Mouse (Mus musculus) neural tube, embryonic 13.5 days (tissue): ENCODE measurements at regions not wholly inside any gene's neighbourhood (a gene's known extent, or its start where the extent isn't known, plus 50 kb on each side); places are given as distances from the start of the nearest gene placed in this dataset.
"Not testable (repeated sequence)": the region's sequence is repeated elsewhere in the genome, so short reads cannot be mapped to it uniquely, and the experiment has no call there.

Source experiments
- ATAC-seq: fragments of 200-750 bp; cut with Nextera tagmentation; 2 replicates; pipeline ENCODE4 v1.8.0; 2017; ENCODE audit warnings: low read depth, mild to moderate bottlenecking, moderate TSS enrichment, moderate library complexity
- H3K27ac ChIP-seq: fragments of 300-500 bp; sonication (generic); replicated peaks from 2 replicates; pipeline ENCODE4 v1.5.1; 2015; ENCODE audit warnings: moderate library complexity, mild to moderate bottlenecking, inconsistent platforms
- H3K27me3 ChIP-seq: fragments of 300-500 bp; sonication (generic); 2 replicates; pipeline ENCODE4 v1.6.1; 2015; ENCODE audit warnings: mild to moderate bottlenecking, inconsistent platforms
- H3K36me3 ChIP-seq: fragments of 300-500 bp; sonication (generic); 2 replicates; pipeline ENCODE4 v1.6.1; 2015; ENCODE audit warnings: mild to moderate bottlenecking, inconsistent platforms
- H3K4me1 ChIP-seq: fragments of 300-500 bp; sonication (generic); replicated peaks from 2 replicates; pipeline ENCODE4 v1.6.1; 2015; ENCODE audit warnings: inconsistent platforms
- H3K4me2 ChIP-seq: fragments of 300-500 bp; sonication (generic); 2 replicates; pipeline ENCODE4 v1.6.1; 2015; ENCODE audit warnings: inconsistent platforms, mild to moderate bottlenecking, moderate library complexity
- H3K4me3 ChIP-seq: fragments of 300-500 bp; sonication (generic); 2 replicates; pipeline ENCODE4 v1.5.1; 2015; ENCODE audit warnings: mild to moderate bottlenecking, inconsistent platforms
- H3K9ac ChIP-seq: fragments of 300-500 bp; sonication (generic); 2 replicates; pipeline ENCODE4 v1.6.1; 2015; ENCODE audit warnings: moderate library complexity, mild to moderate bottlenecking, inconsistent platforms
- H3K9me3 ChIP-seq: fragments of 300-500 bp; sonication (generic); 2 replicates; pipeline ENCODE4 v1.6.1; 2016; ENCODE audit warnings: inconsistent platforms
- WGBS: fragments of 180-500 bp; shearing (Covaris S2); methylation state at CpG from one replicate; pipeline ENCODE4 v1.1.7; 2015; 5-methylcytosine and 5-hydroxymethylcytosine counted together

GRCm38 (mm10) chr13:98438206-98438605 lies 53.6 kb downstream of the Gm10320 start:
- no peak overlapping the region for H3K27ac ChIP-seq
- no peak overlapping the region for H3K4me3 ChIP-seq
- H3K4me2 ChIP-seq = no peak overlapping the region
- no peak overlapping the region for H3K9ac ChIP-seq
- H3K9me3 ChIP-seq = no peaks in the 10 kb centered on the region
- 87% methylated on average over 8 of the region's 8 CpGs for WGBS
- H3K27me3 ChIP-seq = no peaks in the 10 kb centered on the region
- peaks cover 5% of the 10 kb centered on the region for H3K4me1 ChIP-seq
- H3K36me3 ChIP-seq = no peaks in the 10 kb centered on the region
- ATAC-seq = no peak

- Histone ChIP-seq H3K27ac (no peak overlapping the region), H3K27me3 (0 out of 2 replicates have a peak, but pooled peaks cover 2% of the 10 kb centered on the region), H3K9me3 (no peaks in the 10 kb centered on the region), H3K36me3 (no peaks in the 10 kb centered on the region), H3K4me2 (no peak overlapping the region), H3K4me3 (no peak overlapping the region), H3K4me1 (peaks cover 5% of the 10 kb centered on the region), H3K9ac (no peak overlapping the region)
- 55% methylated on average over 8 of the region's 8 CpGs for WGBS
- ATAC-seq = no peak
Measured at GRCm38 (mm10) chr13:98436961-98437360, 54.8 kb downstream of the Gm10320 start.

- ATAC-seq = no peak
- 94% methylated on average over 8 of the region's 8 CpGs for WGBS
- no peaks in the 10 kb centered on the region for H3K36me3 ChIP-seq
Measured at GRCm38 (mm10) chr13:98435245-98435975, 56.4 kb downstream of the Gm10320 start.

GRCm38 (mm10) chr13:98429851-98430250 lies 62.0 kb downstream of the Gm10320 start:
- H3K4me2 ChIP-seq = 0 out of 2 replicates have a peak overlapping the region, but pooled peaks have one; percentile 6
- H3K4me3 ChIP-seq = no peak overlapping the region
- peaks cover 14% of the 10 kb centered on the region for H3K4me1 ChIP-seq
- ATAC-seq = no peak
- H3K27me3 ChIP-seq = peaks cover 45% of the 10 kb centered on the region
- WGBS = 25% methylated on average over 21 of the region's 21 CpGs
- no peak overlapping the region for H3K27ac ChIP-seq
- H3K9me3 ChIP-seq = no peaks in the 10 kb centered on the region
- H3K9ac ChIP-seq = no peak overlapping the region
- H3K36me3 ChIP-seq = no peaks in the 10 kb centered on the region

More at GRCm38 (mm10) chr13:98435245-98435975, 56.4 kb downstream of the Gm10320 start:
- H3K4me2 ChIP-seq = no peak overlapping the region
- peaks cover 5% of the 10 kb centered on the region for H3K4me1 ChIP-seq
- H3K9ac ChIP-seq = no peak overlapping the region
- no peaks in the 10 kb centered on the region for H3K9me3 ChIP-seq
- no peak overlapping the region for H3K27ac ChIP-seq
- peaks cover 16% of the 10 kb centered on the region for H3K27me3 ChIP-seq
- H3K4me3 ChIP-seq = no peak overlapping the region

- WGBS = 9% methylated on average over 16 of the region's 16 CpGs
- ATAC-seq = peak; percentile 69
- Histone ChIP-seq H3K4me2 (peak overlapping the region; percentile 48), H3K27me3 (peaks cover 45% of the 10 kb centered on the region), H3K4me3 (peak overlapping the region; percentile 22), H3K4me1 (peaks cover 14% of the 10 kb centered on the region)
- not testable (repeated sequence) for H3K27ac ChIP-seq, H3K9ac ChIP-seq, H3K9me3 ChIP-seq, H3K36me3 ChIP-seq
Measured at GRCm38 (mm10) chr13:98427660-98428059, 64.1 kb downstream of the Gm10320 start.

- H3K4me1 ChIP-seq = peaks cover 12% of the 10 kb centered on the region
- no peak for ATAC-seq
- H3K36me3 ChIP-seq = no peaks in the 10 kb centered on the region
- 93% methylated on average over 7 of the region's 7 CpGs for WGBS
- no peak overlapping the region for H3K9ac ChIP-seq
- H3K4me3 ChIP-seq = no peak overlapping the region
- H3K27me3 ChIP-seq = peaks cover 26% of the 10 kb centered on the region
- H3K27ac ChIP-seq = no peak overlapping the region
- H3K9me3 ChIP-seq = no peaks in the 10 kb centered on the region
- no peak overlapping the region for H3K4me2 ChIP-seq
Measured at GRCm38 (mm10) chr13:98425026-98425425, 66.8 kb downstream of the Gm10320 start.

GRCm38 (mm10) chr13:98424000-98424399 lies 67.8 kb downstream of the Gm10320 start:
- Histone ChIP-seq H3K9ac (no peak overlapping the region), H3K4me3 (no peak overlapping the region), H3K4me1 (peaks cover 9% of the 10 kb centered on the region), H3K27me3 (peaks cover 16% of the 10 kb centered on the region), H3K36me3 (no peaks in the 10 kb centered on the region), H3K4me2 (no peak overlapping the region), H3K9me3 (no peaks in the 10 kb centered on the region), H3K27ac (no peak overlapping the region)
- WGBS = 59% methylated on average over 12 of the region's 12 CpGs
- no peak for ATAC-seq

GRCm38 (mm10) chr13:98420419-98421043 lies 66.5 kb downstream of the Foxd1 start:
- ATAC-seq = no peak

GRCm38 (mm10) chr13:98417736-98418135 lies 63.7 kb downstream of the Foxd1 start:
- Histone ChIP-seq H3K4me3 (no peak overlapping the region), H3K27ac (no peak overlapping the region), H3K4me2 (no peak overlapping the region), H3K4me1 (no peaks in the 10 kb centered on the region), H3K9ac (no peak overlapping the region), H3K9me3 (no peaks in the 10 kb centered on the region), H3K36me3 (no peaks in the 10 kb centered on the region), H3K27me3 (no peaks in the 10 kb centered on the region)
- WGBS = 84% methylated on average over 4 of the region's 4 CpGs
- no peak for ATAC-seq

More at GRCm38 (mm10) chr13:98420419-98421043, 66.5 kb downstream of the Foxd1 start:
- Histone ChIP-seq H3K36me3 (no peaks in the 10 kb centered on the region), H3K9me3 (no peaks in the 10 kb centered on the region), H3K27ac (no peak overlapping the region), H3K9ac (no peak overlapping the region), H3K4me1 (no peaks in the 10 kb centered on the region), H3K4me2 (no peak overlapping the region), H3K27me3 (no peaks in the 10 kb centered on the region), H3K4me3 (no peak overlapping the region)
- 83% methylated on average over 15 of the region's 15 CpGs for WGBS

GRCm38 (mm10) chr13:98416457-98416856 lies 62.4 kb downstream of the Foxd1 start:
- ATAC-seq = no peak
- 91% methylated on average over 6 of the region's 6 CpGs for WGBS
- Histone ChIP-seq H3K9ac (no peak overlapping the region), H3K4me2 (no peak overlapping the region), H3K36me3 (no peaks in the 10 kb centered on the region), H3K4me1 (no peaks in the 10 kb centered on the region), H3K27ac (no peak overlapping the region), H3K9me3 (no peaks in the 10 kb centered on the region), H3K27me3 (no peaks in the 10 kb centered on the region), H3K4me3 (no peak overlapping the region)

- H3K36me3 ChIP-seq = no peaks in the 10 kb centered on the region
- no peaks in the 10 kb centered on the region for H3K27me3 ChIP-seq
- no peak for ATAC-seq
- no peak overlapping the region for H3K9ac ChIP-seq
- H3K9me3 ChIP-seq = no peaks in the 10 kb centered on the region
- 73% methylated on average over 3 of the region's 3 CpGs for WGBS
- H3K4me1 ChIP-seq = no peaks in the 10 kb centered on the region
- H3K4me3 ChIP-seq = no peak overlapping the region
- H3K27ac ChIP-seq = no peak overlapping the region
- no peak overlapping the region for H3K4me2 ChIP-seq
Measured at GRCm38 (mm10) chr13:98414851-98415250, 60.8 kb downstream of the Foxd1 start.

- WGBS = 73% methylated on average over 4 of the region's 4 CpGs
- H3K9me3 ChIP-seq = no peaks in the 10 kb centered on the region
- no peak overlapping the region for H3K27ac ChIP-seq
- no peaks in the 10 kb centered on the region for H3K36me3 ChIP-seq
- H3K9ac ChIP-seq = no peak overlapping the region
- H3K27me3 ChIP-seq = 0 out of 2 replicates have a peak, but pooled peaks cover 4% of the 10 kb centered on the region
- ATAC-seq = no peak
- H3K4me3 ChIP-seq = no peak overlapping the region
- H3K4me1 ChIP-seq = no peaks in the 10 kb centered on the region
- no peak overlapping the region for H3K4me2 ChIP-seq
Measured at GRCm38 (mm10) chr13:98413233-98413632, 59.2 kb downstream of the Foxd1 start.
